Mouse (Mus musculus) lung, postnatal 14 days (tissue): Measurements from ENCODE around the gene Porcn.

Experiments used
- DNase-seq: peaks from one replicate; pipeline ENCODE4 v3.0.0; 2021

The Porcn gene

DNA sequence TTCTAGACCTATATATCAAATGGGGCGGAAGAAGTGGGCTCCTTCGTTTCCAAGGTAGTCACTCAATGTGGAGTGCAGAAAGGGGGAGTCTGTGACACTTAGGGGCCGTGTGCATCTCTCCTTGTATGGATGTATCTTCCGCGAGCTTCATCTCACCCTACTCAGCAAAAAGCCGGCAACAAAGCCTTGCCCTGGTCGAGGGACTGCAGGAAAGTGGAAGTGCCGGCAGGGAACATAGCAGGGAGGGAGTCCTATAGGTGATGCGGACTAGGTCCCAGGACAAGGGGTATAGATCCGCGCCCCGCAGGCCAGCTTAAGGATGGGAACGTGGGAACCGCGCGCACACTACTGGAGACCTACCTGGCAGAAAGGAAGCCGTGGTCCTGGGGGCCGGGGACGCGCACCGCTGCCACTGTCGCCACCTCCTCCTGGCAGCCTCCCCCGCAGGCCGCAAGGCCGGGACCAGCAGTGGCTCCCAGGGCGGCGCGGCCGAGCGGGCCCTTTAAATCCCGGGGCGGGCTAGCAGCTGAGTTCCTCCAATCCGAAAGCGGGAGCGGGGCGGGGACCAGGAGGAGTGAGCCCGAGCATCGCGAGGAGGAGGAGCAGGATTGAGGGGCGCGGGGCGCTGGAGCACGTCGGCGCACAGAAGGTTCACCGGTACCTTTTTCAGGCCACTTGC lies at the start of gene Porcn:
Gene Porcn (minus strand): TSS at position 511 of the 679 bp plus-strand sequence.
- peak; percentile 85 for DNase-seq

DNA sequence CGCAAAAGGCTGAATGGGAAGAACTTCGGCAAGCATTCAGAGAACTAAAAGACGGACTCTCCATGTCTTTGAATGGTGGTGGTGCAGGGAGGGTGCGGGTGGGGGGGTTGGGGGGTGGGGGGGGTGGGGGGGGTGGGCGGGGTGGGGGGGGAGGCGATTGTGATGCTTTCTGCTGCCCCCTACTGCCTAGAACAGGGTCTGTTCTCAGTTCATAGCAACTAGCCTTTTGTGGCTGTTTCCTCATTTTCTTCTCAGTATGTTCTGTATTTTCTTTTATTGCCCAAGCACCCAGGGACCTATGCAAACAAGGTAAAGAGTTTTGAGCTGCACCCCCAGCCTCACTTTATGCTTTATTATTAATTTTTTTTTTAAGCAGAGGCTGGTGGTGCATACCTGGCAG lies 49.5 kb upstream of the Porcn start:
- DNase-seq, result no peak

DNA sequence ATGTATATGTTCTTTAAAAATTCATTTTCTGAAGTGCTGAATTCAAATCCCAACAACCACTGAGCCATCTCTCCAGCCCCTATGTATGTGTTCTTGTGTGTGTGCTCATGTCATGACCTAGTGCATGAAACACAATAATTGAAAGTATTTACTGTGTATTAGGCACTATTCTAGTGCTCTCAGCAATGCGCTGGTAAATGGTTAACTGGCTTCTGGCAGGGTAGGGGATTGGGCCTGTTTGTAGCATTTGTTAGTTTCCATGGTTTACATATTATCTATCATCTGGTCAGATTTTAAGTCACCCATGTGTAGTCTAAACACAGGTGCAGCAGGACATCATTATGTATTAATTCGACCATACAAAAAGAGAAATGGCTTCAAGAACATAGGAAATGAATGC lies 47.4 kb upstream of the Porcn start:
- DNase-seq, result no peak

DNA sequence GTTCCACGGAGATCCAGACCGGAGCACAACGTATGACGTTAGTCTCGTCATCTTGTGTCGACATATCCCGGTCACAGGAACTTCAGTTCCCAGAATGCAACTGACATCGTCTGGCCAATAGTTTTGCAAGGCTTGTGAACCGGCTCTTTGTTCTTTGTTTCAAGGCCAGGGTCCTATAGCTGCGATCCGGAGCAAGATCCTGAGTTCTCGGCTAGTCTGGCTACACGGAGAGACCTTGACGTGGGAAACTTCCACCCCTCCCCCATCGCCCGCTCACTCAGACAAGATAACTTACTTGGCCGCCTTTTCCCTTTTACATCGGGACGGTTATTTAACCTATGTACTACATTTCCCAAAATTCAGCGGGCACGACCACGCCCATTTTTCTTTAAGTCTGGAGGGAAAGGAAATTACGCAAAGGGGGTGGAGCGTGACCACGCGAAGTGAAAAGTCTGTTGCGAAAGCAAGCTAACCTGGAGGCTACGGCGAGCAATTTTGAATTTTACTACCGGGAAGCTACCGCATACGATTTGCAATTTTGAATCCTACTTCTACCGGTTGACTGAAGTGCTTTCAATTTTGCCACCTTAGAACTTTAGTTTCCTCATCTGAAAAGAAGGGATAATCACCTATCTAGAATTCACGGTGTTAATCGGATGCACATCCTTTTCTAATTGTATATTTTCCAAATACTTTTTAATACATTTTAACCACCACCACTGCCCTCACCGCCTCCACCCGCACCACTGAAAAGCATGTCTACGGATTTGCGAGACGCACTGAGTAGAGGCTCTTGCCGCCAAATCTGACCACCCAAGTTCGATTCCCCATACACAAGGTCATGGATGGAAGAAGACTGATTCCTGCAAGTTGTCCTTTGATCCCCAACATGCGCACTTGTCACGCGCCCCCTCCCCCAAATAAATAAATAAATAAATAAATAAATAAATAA lies 46.3 kb upstream of the Porcn start, which contains the start of gene Ftsj1:
Gene Ftsj1 (minus strand): TSS at position 73 of the 952 bp plus-strand sequence.
- peak; percentile 78 for DNase-seq

DNA sequence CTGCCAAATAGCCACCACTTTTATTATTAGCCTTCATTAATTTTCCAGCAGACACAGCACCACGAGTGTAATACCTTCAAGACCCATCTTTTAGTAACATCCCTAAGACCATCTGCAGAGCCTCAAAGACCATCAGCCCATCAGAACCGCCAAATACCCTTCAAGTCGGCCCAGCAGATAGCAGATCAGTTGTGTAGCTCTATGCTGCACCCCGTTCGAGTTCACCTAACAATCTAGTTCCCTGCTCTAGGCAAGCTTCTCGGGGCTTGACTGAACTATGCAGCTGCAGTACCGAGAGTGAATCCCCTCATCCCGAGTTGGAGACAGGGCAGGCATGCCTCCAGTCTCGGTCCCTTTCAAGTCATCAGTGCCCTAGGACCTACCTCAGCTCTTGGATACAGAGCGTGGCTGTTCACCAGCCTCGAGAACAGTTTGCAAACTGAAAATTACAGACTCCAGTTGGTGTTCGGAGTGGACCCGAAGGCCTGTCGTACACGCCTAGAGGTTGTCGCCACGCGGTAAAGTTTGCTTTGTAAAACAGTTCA lies 45.5 kb upstream of the Porcn start:
- DNase-seq, result no peak

DNA sequence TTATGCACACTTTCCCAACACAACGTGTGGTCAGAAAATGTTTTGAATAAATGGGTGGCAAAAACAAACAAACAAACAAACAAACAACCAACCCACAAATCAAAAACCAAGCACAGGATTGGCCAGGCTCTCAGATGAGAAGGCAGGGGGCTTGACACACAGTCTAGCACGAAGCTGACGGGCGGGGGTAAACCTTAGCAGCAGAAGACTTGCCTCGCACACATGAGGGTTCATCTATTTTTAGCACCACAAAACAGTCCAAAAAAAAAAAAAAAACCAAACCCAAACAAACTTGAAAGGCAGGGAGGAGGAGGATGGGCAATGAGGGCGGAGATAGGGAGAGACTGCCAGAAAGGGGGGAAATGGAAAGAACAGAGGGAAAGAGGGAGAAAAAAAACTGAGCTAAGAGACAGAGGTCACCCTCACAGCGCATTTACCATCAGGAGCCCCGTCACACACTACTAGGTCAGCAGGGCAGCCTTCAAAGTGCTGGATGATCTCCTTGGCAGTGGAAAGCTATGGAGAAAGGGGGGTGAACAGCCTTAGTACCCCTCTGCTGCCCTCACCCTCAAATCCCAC lies 42.3 kb upstream of the Porcn start:
- no peak for DNase-seq

DNA sequence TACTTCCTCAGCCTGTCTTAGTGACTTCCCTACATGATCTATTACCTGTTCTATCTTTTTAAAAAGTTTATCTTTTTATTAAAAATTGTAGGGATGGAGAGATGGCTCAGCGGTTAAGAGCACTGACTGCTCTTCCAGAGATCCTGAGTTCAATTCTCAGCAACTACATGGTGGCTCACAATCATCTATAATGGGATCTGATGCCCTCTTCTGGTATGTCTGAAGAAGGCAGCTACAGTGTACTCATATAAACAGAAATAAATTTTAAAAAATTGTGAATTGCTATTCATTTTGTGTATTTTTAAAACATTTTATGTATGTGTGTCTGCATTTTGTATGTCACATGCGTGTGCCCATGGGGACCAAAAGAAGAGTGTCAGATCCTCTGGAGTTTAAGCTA lies 41.4 kb upstream of the Porcn start:
- DNase-seq, result no peak

DNA sequence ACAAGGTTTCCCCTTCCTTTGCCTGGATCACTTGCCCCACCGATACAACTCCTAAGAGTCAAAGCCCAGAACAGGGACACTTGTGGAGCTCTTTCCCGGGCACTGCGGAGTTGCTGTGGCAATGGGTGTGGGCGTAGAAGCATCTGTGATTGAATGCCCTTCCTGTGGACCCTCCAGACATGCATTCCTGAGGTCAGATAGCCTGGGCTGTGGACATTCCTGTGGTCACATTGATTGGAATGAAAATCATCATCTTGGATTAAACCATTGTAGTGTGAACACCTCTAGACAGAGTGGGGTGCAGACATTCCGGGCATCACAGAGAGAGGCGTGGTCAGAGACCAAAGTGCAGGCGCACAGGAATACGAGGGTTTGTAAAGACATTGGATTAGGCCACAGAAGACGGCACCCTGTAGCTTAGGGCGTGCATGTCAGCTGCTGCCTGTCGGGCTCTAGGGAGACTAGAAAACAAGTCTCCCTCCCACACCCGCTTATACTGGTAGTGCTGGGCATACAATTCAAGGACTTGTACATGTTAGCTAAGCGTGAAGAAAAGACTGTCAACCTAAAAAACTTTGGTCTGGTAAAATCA lies 32.6 kb upstream of the Porcn start:
- no peak for DNase-seq

DNA sequence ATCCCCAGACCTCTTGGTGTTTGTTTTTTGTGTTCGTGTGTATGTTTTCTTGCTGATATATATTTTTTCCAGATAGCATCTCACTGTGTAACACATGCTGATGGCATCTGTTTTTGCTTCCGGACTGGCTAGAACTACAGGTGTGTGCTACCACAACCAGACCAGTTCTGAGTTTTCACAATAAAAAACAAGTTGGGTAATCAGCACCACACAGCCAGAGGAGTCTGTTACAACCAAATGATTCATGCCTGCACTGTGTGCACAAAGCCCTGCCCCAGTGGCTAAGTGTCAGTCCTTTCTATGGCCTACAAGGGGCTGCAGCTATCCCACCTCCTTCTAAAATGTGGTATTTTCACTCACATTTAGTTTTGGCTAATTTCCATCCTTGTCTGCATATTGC lies 30.4 kb upstream of the Porcn start:
- no peak for DNase-seq

DNA sequence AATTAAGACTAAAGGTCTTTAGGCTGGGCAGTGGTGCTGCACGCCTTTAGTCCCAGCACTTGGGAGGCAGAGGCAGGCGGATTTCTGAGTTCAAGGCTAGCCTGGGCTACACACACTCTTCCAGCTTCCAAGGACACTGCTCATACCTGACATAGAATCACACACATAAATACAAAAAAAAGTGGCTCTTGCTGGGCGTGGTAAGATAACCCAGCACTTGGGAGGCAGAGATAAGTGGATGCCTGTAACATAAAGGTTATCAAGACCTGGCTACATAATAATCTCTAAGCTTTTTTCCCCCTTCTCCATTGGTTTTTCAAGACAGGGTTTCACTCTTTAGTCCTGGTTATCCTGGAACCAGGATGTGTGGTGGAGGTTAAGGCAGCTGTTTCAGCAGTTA lies 27.3 kb upstream of the Porcn start:
- DNase-seq, result no peak

DNA sequence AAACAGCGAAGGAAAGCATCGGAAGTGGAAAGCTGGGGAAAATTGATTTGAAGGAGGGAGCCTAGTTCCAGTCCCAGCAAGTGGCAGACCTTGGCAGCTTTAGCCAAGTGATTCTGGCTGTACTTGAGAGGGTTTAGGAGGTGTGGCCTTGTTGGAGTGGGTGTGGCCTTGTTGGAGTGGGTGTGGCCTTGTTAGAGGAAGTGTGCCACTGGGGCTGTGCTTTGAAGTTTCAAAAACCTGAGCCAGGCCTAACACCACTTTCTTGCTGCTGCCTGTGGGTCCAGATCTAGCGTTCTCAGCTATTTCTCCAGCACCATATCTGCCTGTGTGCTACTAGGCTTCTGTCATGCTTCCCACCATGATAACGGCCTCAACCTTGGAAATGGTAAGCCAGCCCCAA lies 23.9 kb upstream of the Porcn start:
- no peak for DNase-seq

DNA sequence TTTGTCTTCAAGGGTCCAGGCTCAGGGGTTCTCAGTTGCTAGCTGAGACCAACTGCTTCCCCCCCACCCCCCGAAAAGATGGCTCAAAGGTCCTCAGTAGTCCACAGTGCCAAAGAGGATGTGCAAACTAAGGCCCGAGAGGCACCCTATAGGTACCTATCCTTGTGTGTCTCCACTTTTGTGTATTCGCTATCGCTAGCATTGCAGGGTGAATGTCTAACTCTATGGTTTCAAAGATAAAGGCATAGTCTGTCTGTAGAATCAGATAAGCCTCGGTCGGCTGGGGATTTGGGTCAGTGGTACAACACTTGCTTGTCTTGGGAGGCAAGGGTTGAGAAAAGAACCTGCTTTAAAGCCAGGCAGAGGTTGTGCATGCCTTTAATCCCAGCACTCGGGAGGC lies 17.1 kb upstream of the Porcn start:
- no peak for DNase-seq

DNA sequence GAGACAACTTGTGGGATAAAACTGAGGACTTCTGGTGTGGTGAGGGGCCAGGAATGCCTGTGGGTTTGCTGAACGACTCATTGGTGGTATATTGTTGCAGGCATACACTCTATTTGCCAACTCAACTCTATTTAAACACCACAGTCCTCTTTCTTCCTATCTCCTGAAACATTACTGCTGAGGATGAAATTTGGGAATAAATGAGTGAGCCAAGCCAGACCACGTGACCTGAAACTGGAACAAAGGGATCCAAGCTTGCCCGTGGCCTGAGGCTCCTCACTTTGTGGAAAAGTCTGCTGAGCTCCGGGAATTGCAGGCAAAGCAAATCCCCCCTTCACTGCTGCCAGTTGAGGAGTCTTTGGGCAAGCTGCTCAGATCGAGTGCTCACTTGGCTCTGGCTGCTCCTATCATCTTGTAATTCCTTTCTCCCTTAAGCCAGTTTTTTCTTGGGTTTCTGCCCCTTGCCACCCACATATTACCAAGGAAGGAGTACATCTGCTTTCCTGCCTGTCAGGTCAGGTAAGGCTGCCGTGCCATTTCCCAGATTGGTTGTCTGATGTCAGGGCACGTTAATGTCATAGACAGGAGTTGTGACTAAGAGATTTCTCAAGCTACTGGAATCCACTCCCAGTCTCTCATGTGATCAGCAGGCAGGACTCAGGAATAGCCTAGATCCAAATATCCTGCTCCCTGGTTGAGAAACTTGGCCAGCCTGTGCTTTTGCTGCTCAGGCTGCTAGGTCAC lies 16.5 kb upstream of the Porcn start:
- DNase-seq, result peak; percentile 29

DNA sequence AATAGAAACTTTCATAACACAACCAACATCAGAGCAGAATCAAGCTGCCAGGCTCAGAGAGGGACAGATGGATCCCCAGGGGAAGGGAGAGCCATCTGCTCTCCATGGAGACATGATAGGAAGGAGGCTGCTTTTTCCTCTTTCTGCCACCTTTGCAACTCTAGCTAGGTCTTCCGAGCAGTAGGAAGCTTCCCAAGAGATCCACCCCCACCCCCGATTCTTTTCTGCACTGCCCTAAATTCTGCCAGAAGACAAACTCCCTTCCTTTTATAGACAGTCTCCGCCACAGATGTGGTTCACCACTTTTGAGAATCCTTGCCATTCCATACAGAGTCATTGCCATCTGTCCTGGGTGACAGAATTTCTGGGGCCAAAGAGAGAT lies 16.0 kb upstream of the Porcn start:
- DNase-seq, result no peak

DNA sequence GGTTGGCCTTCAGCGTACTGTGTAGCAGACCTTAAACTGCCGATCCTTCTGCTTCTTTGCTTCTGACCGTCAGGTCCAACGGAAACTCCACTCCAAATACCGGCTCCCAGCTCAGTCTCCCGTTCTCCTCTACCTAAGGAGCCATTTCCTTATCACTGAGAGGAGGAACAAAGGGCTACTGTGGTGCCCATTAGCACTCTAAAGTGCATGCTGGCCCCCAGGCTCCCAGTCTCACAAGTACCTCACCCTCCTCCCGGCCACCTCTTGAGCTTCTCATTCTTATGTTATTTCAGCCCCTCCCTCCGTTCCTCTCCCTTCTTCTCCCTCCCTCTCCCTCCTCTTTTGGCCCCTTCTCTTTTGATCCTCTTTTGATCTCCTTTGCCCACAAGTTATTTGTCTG lies 13.3 kb upstream of the Porcn start:
- no peak for DNase-seq

DNA sequence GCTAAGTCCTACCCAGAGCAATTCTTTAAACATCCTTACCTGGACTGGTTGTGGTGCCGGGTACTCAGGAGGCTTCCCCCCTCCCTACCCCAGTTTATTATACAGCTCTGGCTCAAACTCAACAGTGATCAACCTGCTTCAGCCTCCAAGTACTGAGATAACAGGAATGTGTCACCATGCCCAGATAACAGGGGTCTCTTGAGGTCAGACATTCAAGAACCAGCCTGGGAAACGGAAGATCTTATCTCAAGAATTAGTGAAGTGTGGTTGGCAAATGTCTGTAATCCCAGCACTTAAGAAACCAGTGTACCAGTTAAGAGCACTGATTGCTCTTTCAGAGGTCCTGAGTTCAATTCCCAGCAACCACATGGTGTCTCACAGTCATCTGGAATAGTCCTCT lies 11.8 kb upstream of the Porcn start:
- no peak for DNase-seq

DNA sequence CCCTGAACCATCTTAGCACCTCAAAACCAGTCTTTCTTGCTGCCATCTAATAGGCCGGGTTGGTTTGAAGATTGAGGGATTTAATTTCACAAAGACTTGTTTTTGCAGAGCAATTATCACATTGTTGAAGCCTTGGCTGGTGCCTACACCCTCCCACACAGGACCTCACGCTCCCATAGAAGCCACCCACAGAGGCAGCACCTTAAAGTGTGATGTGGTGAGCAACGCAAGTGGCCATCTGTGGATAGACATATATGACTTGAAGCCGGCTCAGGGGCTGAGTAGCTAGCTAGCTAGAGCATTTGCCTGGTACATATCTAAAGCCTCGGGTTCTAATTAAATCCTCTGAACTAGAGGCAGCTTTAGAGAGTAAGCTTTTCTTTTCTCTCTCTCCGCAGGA lies 11.1 kb upstream of the Porcn start:
- DNase-seq, result no peak

DNA sequence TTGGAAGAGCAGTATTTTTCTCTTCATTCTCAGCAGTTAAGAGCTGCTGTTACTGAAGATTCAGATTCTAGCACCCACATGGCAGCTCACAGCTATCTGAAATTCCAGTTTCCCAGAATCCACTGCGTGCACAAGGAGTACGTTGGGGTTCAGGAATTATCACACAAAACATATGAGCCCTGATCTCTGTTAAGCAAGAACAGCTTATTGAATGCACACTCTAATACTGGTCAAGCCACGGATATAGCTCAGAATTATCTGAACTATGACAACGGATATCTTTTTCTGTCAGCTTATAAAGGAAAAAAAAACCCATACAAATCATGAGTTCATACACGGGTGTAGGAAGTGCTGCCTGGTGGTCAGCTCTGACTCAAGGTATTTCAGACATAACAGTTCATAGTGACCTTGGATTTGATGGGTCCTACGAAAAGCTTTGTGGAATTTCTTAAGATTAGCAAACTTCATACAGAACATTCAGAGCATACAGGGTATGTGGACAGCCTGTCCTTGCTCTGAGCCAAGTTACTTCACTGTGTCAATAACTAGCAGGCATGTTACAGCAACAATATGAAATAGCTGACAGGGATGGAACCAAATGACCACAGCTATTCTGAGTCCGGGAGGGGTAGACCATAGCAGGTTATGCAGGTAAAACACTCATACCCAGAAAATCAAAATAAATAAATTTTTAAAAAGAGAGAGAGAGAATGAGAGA lies 5.3 kb upstream of the Porcn start:
- no peak for DNase-seq

DNA sequence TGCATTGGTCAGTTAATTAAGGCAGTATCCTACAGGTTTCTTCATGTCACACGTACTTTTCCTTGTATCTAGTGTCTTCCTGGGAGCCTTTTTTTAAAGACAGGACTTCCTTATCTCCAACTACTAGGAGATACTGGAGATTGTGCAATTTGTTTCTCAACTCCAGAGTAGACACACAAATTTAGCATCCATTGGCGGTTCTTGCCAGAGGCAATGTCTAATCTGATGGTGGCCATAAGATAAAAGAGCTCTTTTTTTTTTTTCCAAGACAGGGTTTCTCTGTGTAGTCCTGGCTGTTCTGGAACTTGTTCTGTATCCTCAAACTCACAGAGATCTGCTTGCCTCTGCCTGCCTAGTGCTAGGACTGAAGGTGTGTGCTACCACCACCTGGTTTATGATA lies 3.4 kb upstream of the Porcn start:
- DNase-seq, result no peak

DNA sequence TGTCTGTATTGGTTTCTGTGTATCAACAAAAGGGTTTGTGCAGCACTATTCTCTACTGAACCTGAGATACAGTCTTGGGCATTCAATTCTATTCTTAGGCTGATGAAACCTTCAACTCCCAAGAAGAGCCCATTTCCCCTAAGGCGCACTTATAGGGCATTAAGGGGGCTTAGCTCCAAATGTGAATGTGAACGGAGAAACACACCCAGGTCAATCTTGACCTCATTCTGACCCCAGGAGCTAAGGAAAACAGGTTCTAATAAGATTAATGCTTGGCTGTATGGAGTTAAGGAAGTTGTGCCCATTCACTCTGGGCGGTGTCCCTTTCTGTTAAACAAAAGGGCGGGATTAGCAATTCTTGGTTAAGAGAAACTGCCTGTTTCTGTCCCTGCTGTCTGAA lies 899 bp upstream of the Porcn start:
- no peak for DNase-seq

DNA sequence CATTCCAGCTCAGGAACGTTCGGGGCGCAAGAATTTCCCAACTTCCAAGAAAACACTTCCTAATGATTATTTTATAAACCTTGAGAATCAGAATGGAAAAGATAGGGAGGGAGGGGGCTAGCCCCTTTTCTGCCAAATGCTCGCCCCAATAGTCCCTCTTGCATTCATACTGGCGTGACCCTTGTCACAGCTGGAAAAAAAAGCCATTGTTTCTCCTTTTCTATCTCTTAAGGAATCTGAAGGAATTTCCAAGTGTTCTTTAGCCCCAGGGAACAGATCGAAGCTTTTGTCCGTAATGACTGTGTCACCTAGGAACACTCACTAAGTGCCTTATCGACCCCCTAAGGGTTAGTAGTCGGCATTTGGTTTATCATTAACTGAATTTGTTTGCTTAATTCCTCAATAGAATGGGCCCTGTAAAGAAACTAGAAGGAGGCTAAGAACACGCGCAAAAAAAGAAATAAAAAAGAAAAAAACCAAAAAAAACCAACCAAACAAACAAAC lies 421 bp upstream of the Porcn start:
- no peak for DNase-seq

DNA sequence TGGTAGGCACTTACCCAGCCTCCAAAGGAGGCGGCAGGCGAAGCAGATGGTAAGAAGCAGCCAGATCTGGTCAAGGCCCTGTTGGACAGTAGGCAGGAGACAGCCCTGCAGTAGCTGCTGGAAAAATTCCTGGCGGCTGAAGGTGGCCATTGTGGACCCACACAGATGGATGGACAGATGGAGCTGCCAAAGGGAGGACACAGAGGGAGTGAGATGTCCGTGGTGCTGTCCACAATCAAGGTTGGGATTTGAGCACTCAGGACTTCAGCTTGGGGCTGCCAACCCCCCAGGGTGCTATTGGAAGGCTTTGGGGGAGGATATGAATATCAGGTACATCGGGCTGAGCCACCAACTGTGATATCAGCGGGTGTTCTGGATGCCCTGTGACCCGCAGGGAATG lies 774 bp downstream of the Porcn start:
- no peak for DNase-seq
